Mouse (Mus musculus): ENCODE measurements around the gene Cir1. TPM values are rescaled to one million over a fixed set of nuclear protein-coding genes. Genes with fewer than 3 reads are reported as not detected.

The Cir1 gene
- polyA plus RNA-seq, 1 experiment: 6.6 TPM

- H3K36me3 ChIP-seq (ENCODE audit: control insufficient read depth, insufficient read depth): no peaks in the 10 kb centered on the region
- H3ac ChIP-seq (ENCODE audit: control insufficient read depth, insufficient read length): peak overlapping the region; percentile 1
- peak overlapping the region; percentile 50 for H3K4me2 ChIP-seq (ENCODE audit: low read depth)
- H3K4me3 ChIP-seq: no peak overlapping the region
- H3K79me2 ChIP-seq (ENCODE audit: control insufficient read depth, insufficient read depth): no peaks in the 10 kb centered on the region
- TF ChIP-seq REST (IDR thresholded peaks at IDR 0.05; ENCODE audit: insufficient read depth, insufficient read length): no peak
- no peak for TF ChIP-seq MYOD1 (IDR thresholded peaks at IDR 0.05; ENCODE audit: control insufficient read depth in 1 of 3, insufficient read length in 2 of 3, low read depth in 2 of 3)
- TF ChIP-seq MAX (IDR thresholded peaks at IDR 0.05; ENCODE audit: low read depth): no peak
- no peak for TF ChIP-seq CEBPB (IDR thresholded peaks at IDR 0.05; ENCODE audit: insufficient read depth, poor library complexity, severe bottlenecking)
- TF ChIP-seq SRF (IDR thresholded peaks at IDR 0.05; ENCODE audit: control insufficient read depth, insufficient read length, low read depth): no peak
- no peak for TF ChIP-seq E2F4 (IDR thresholded peaks at IDR 0.05; ENCODE audit: insufficient read depth)
- TF ChIP-seq POLR2A (IDR thresholded peaks at IDR 0.05; ENCODE audit: insufficient read length, low read depth): no peak
- no peak for TF ChIP-seq MYOG (IDR thresholded peaks at IDR 0.05; ENCODE audit: control insufficient read depth in 1 of 3, insufficient read depth in 1 of 3, insufficient read length in 2 of 3, low read depth in 2 of 3)
- TF ChIP-seq TCF12 (IDR thresholded peaks at IDR 0.05; ENCODE audit: insufficient read depth, poor library complexity, severe bottlenecking): no peak
- TF ChIP-seq USF1 (IDR thresholded peaks at IDR 0.05; ENCODE audit: low read depth): no peak
- no peak for TF ChIP-seq TCF3 (IDR thresholded peaks at IDR 0.05; ENCODE audit: insufficient read length, low read depth)
- no peak for TF ChIP-seq POLR2AphosphoS2 (IDR thresholded peaks at IDR 0.05; ENCODE audit: insufficient read length, low read depth)
- H3K27me3 ChIP-seq (ENCODE audit: control insufficient read depth, insufficient read depth, insufficient read length): peaks cover 39% of the 10 kb centered on the region
These were observed 38.2 kb downstream of the Cir1 start for GRCm38 (mm10) chr2:73274119-73274920.

GRCm38 (mm10) chr2:73273249-73274118 lies 39.0 kb downstream of the Cir1 start:
- no peaks in the 10 kb centered on the region for H3K79me2 ChIP-seq (ENCODE audit: control insufficient read depth, insufficient read depth)
- peak overlapping the region; percentile 19 for H3K4me3 ChIP-seq

GRCm38 (mm10) chr2:73272351-73273248 lies 39.9 kb downstream of the Cir1 start:
- TF ChIP-seq E2F4 (IDR thresholded peaks at IDR 0.05; ENCODE audit: insufficient read depth): no peak
- TF ChIP-seq POLR2AphosphoS2 (IDR thresholded peaks at IDR 0.05; ENCODE audit: insufficient read length, low read depth): no peak
- no peak for TF ChIP-seq MYOG (IDR thresholded peaks at IDR 0.05; ENCODE audit: control insufficient read depth in 1 of 3, insufficient read depth in 1 of 3, insufficient read length in 2 of 3, low read depth in 2 of 3)
- TF ChIP-seq CEBPB (IDR thresholded peaks at IDR 0.05; ENCODE audit: insufficient read depth, poor library complexity, severe bottlenecking): no peak
- no peak for TF ChIP-seq MAX (IDR thresholded peaks at IDR 0.05; ENCODE audit: low read depth)
- TF ChIP-seq USF1 (IDR thresholded peaks at IDR 0.05; ENCODE audit: low read depth): no peak
- TF ChIP-seq TCF12 (IDR thresholded peaks at IDR 0.05; ENCODE audit: insufficient read depth, poor library complexity, severe bottlenecking): no peak
- TF ChIP-seq MYOD1 (IDR thresholded peaks at IDR 0.05; ENCODE audit: control insufficient read depth in 1 of 3, insufficient read length in 2 of 3, low read depth in 2 of 3): no peak
- TF ChIP-seq SRF (IDR thresholded peaks at IDR 0.05; ENCODE audit: control insufficient read depth, insufficient read length, low read depth): no peak
- TF ChIP-seq TCF3 (IDR thresholded peaks at IDR 0.05; ENCODE audit: insufficient read length, low read depth): no peak
- no peak for TF ChIP-seq REST (IDR thresholded peaks at IDR 0.05; ENCODE audit: insufficient read depth, insufficient read length)
- no peak for TF ChIP-seq POLR2A (IDR thresholded peaks at IDR 0.05; ENCODE audit: insufficient read length, low read depth)
- H3ac ChIP-seq (ENCODE audit: control insufficient read depth, insufficient read length): no peak overlapping the region
- peak overlapping the region; percentile 19 for H3K4me3 ChIP-seq
- H3K79me2 ChIP-seq (ENCODE audit: control insufficient read depth, insufficient read depth): no peaks in the 10 kb centered on the region
- H3K36me3 ChIP-seq (ENCODE audit: control insufficient read depth, insufficient read depth): no peaks in the 10 kb centered on the region
- peak overlapping the region; percentile 74 for H3K4me2 ChIP-seq (ENCODE audit: low read depth)
- peaks cover 41% of the 10 kb centered on the region for H3K27me3 ChIP-seq (ENCODE audit: control insufficient read depth, insufficient read depth, insufficient read length)

More at GRCm38 (mm10) chr2:73273249-73274118, 39.0 kb downstream of the Cir1 start:
- no peaks in the 10 kb centered on the region for H3K36me3 ChIP-seq (ENCODE audit: control insufficient read depth, insufficient read depth)
- TF ChIP-seq TCF12 (IDR thresholded peaks at IDR 0.05; ENCODE audit: insufficient read depth, poor library complexity, severe bottlenecking) (no peak), MAX (IDR thresholded peaks at IDR 0.05; ENCODE audit: low read depth) (no peak), CEBPB (IDR thresholded peaks at IDR 0.05; ENCODE audit: insufficient read depth, poor library complexity, severe bottlenecking) (no peak), TCF3 (IDR thresholded peaks at IDR 0.05; ENCODE audit: insufficient read length, low read depth) (no peak), E2F4 (IDR thresholded peaks at IDR 0.05; ENCODE audit: insufficient read depth) (no peak), REST (IDR thresholded peaks at IDR 0.05; ENCODE audit: insufficient read depth, insufficient read length) (no peak), MYOG (IDR thresholded peaks at IDR 0.05; ENCODE audit: control insufficient read depth in 1 of 3, insufficient read depth in 1 of 3, insufficient read length in 2 of 3, low read depth in 2 of 3) (no peak), USF1 (IDR thresholded peaks at IDR 0.05; ENCODE audit: low read depth) (no peak), SRF (IDR thresholded peaks at IDR 0.05; ENCODE audit: control insufficient read depth, insufficient read length, low read depth) (no peak), POLR2AphosphoS2 (IDR thresholded peaks at IDR 0.05; ENCODE audit: insufficient read length, low read depth) (no peak), POLR2A (IDR thresholded peaks at IDR 0.05; ENCODE audit: insufficient read length, low read depth) (no peak), MYOD1 (IDR thresholded peaks at IDR 0.05; ENCODE audit: control insufficient read depth in 1 of 3, insufficient read length in 2 of 3, low read depth in 2 of 3) (no peak)
- H3K4me2 ChIP-seq (ENCODE audit: low read depth): peak overlapping the region; percentile 74
- H3K27me3 ChIP-seq (ENCODE audit: control insufficient read depth, insufficient read depth, insufficient read length): peaks cover 39% of the 10 kb centered on the region
- H3ac ChIP-seq (ENCODE audit: control insufficient read depth, insufficient read length): peak overlapping the region; percentile 1
